Mouse (Mus musculus): Measurements from ENCODE around the gene Suv39h2.

Gene Suv39h2

GRCm38 (mm10) chr2:3422548-3422947 lies 52.3 kb downstream of the Suv39h2 start, which contains the start of gene Meig1:
TSS of gene Meig1 (minus strand) at chr2:3422648.
- no peak for DNase-seq

- no peak for DNase-seq
Measured at GRCm38 (mm10) chr2:3420157-3420556, 54.7 kb downstream of the Suv39h2 start.

GRCm38 (mm10) chr2:3418883-3419431 lies 55.9 kb downstream of the Suv39h2 start:
- peak; percentile 92 to 96 for DNase-seq

GRCm38 (mm10) chr2:3415676-3416075 lies 59.2 kb downstream of the Suv39h2 start:
- DNase-seq, result no peak

GRCm38 (mm10) chr2:3414241-3414640 lies 60.6 kb downstream of the Suv39h2 start:
- DNase-seq, result peak; percentile 52 to 75

- no peak for DNase-seq
Measured at GRCm38 (mm10) chr2:3407756-3408155, 67.1 kb downstream of the Suv39h2 start.

GRCm38 (mm10) chr2:3405981-3406380 lies 68.8 kb downstream of the Suv39h2 start:
- no peak for DNase-seq
